Mouse (Mus musculus) heart, embryonic 13.5 days (tissue): ENCODE measurements at regions not wholly inside any gene's neighbourhood (a gene's known extent, or its start where the extent isn't known, plus 50 kb on each side); places are given as distances from the start of the nearest gene placed in this dataset.

Experiments
- ATAC-seq: fragments of 200-750 bp; cut with Nextera tagmentation; 2 replicates; pipeline ENCODE4 v1.8.0; 2017; ENCODE audit warnings: moderate TSS enrichment; ENCODE audit not compliant: insufficient number of reproducible peaks, low FRiP score, low TSS enrichment; ENCODE audit errors: extremely low read depth
- H3K27ac ChIP-seq: fragments of 300-500 bp; sonication (generic); replicated peaks from 2 replicates; pipeline ENCODE4 v1.5.1; 2015; ENCODE audit warnings: moderate library complexity, mild to moderate bottlenecking, inconsistent platforms
- H3K27me3 ChIP-seq: fragments of 300-500 bp; sonication (generic); replicated peaks from 2 replicates; pipeline ENCODE4 v1.6.1; 2015; ENCODE audit warnings: mild to moderate bottlenecking, inconsistent platforms
- H3K36me3 ChIP-seq: fragments of 300-500 bp; sonication (generic); 2 replicates; pipeline ENCODE4 v1.6.1; 2015; ENCODE audit warnings: mild to moderate bottlenecking, inconsistent platforms
- H3K4me1 ChIP-seq: fragments of 300-500 bp; sonication (generic); 2 replicates; pipeline ENCODE4 v1.6.1; 2015; ENCODE audit warnings: inconsistent platforms
- H3K4me2 ChIP-seq: fragments of 300-500 bp; sonication (generic); 2 replicates; pipeline ENCODE4 v1.6.1; 2015; ENCODE audit warnings: inconsistent platforms, mild to moderate bottlenecking, moderate library complexity
- H3K4me3 ChIP-seq: fragments of 300-500 bp; sonication (generic); 2 replicates; pipeline ENCODE4 v1.5.1; 2015; ENCODE audit warnings: moderate library complexity, mild to moderate bottlenecking, inconsistent platforms
- H3K9ac ChIP-seq: fragments of 300-500 bp; sonication (generic); 2 replicates; pipeline ENCODE4 v1.6.1; 2015; ENCODE audit warnings: inconsistent platforms, mild to moderate bottlenecking, moderate library complexity
- H3K9me3 ChIP-seq: fragments of 300-500 bp; sonication (generic); 2 replicates; pipeline ENCODE4 v1.6.1; 2016; ENCODE audit warnings: inconsistent platforms
- WGBS: fragments of 180-500 bp; shearing (Covaris S2); methylation state at CpG from one replicate; pipeline ENCODE4 v1.1.7; 2015; ENCODE audit warnings: mixed read lengths; 5-methylcytosine and 5-hydroxymethylcytosine counted together

DNA sequence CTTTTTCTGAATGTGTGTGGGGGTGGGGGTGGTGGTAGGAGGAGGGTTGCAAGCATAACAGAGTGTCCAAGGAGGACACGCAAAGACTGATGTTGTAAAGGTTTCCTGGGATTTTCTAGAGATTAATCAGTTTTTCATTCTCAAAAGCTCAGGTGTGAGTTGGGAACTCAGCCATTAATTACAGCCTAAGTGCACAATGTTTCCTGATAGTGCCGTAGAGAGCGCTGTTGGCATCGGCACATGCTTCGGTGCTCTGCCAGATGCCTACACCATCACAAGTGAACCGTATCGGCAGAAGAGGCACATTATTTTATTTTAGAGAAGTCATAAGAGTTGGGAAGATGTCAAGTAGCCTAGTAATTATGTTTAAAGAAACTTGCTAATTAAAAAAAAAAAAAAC is 388.9 kb downstream of the 1700129C05Rik start:
- Histone ChIP-seq H3K9me3 (no peaks in the 10 kb centered on the region), H3K4me1 (peaks cover under 1% of the 10 kb centered on the region; the same call in 1 of the 2 replicates), H3K9ac (no peak overlapping the region), H3K36me3 (no peaks in the 10 kb centered on the region), H3K27me3 (no peaks in the 10 kb centered on the region), H3K4me2 (no peak overlapping the region), H3K27ac (no peak overlapping the region), H3K4me3 (no peak overlapping the region)
- ATAC-seq, result no peak
- 88% methylated on average over 7 of the region's 7 CpGs for WGBS

DNA sequence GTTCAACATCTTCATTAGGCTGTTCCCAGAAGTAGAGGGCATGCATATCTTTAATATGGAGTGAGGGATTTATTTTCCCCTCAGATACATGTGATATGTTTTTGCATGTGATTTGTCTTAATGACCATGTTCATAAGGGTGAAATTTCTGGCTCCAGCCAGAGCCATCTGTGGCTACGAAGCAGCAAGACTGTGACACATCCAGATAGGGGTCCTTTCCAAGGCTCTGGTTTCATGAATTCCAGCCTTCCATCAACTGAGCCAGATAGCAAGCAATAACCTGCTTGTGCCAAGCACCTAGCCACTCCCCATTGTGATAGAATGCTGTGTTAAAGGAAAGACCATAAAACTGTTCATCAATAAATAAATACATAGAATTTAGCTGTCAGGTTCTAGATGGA is 389.6 kb downstream of the 1700129C05Rik start:
- H3K9me3 ChIP-seq, result no peaks in the 10 kb centered on the region
- no peaks in the 10 kb centered on the region for H3K36me3 ChIP-seq
- no peak overlapping the region for H3K4me3 ChIP-seq
- WGBS, result 78% methylated on average over 1 of the region's 1 CpGs
- no peak overlapping the region for H3K27ac ChIP-seq
- no peak overlapping the region for H3K9ac ChIP-seq
- H3K27me3 ChIP-seq, result no peaks in the 10 kb centered on the region
- no peaks in the 10 kb centered on the region for H3K4me1 ChIP-seq
- H3K4me2 ChIP-seq, result no peak overlapping the region
- ATAC-seq, result no peak

DNA sequence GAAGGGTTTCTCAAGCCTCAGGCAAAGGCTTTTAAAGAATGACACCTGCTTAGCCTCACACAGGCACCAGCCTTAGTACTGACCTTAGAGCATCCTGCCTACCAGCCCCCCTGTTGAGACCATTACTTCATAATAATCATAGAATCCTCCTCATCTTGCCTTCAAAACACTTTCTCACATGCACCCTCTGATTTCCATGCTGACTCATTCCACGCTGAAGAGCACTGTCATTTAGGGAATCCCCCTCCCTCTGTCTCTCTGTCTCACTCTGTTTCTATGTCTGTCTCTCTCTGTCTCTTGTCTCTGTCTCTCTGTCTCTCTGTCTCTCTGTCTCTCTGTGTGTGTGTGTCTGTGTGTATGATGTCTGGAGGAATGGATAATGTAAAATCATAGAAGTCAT is 416.3 kb downstream of the 1700129C05Rik start:
- H3K27me3 ChIP-seq, result no peaks in the 10 kb centered on the region
- no peak overlapping the region for H3K4me2 ChIP-seq
- 67% methylated on average over 1 of the region's 1 CpGs for WGBS
- H3K4me3 ChIP-seq, result no peak overlapping the region
- H3K4me1 ChIP-seq, result 0 out of 2 replicates have a peak, but pooled peaks cover 3% of the 10 kb centered on the region
- H3K9me3 ChIP-seq, result no peaks in the 10 kb centered on the region
- H3K36me3 ChIP-seq, result no peaks in the 10 kb centered on the region
- H3K27ac ChIP-seq, result no peak overlapping the region
- no peak overlapping the region for H3K9ac ChIP-seq
- no peak for ATAC-seq

DNA sequence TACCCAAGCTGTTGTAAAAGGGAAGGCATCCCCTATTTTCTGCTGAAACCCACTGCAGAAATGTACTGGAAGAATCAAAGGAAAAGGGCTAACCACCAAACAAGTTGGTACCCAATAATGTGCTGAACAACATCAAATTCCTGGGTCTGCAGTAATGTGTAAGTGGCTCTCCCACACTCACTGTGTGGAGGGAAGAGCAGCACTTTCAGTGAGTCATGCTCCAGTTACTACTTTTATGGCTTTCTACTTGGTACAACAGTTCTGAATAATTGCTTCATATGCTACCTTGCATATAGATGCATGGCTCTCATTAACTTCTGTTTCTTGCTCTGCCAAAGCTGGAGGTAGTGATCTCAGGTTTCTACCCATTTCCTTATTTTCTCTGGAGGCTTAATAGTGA is 427.8 kb downstream of the 1700129C05Rik start:
- Histone ChIP-seq H3K27ac (no peak overlapping the region), H3K4me1 (no peaks in the 10 kb centered on the region), H3K27me3 (no peaks in the 10 kb centered on the region), H3K4me2 (no peak overlapping the region), H3K9ac (no peak overlapping the region), H3K9me3 (no peaks in the 10 kb centered on the region), H3K36me3 (no peaks in the 10 kb centered on the region), H3K4me3 (no peak overlapping the region)
- no peak for ATAC-seq

DNA sequence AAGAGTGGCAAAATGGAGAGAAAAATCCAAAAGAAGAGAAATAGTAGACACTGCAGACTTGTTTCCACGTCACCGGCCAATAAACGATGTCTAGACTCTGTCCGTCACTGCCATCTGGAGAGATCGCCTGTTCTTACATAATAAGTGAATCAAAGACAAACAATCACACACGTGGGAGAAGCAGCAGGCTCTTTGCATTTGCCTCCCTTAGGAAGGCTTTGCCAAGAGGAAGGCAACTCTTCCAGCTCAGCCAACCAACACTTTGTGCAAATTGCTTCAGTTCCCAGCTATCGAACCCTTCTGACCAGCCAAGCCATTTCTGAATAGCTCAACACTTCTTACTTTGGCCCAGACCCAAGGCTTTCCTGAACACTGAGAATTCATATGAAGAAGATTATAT is 432.8 kb downstream of the 1700129C05Rik start:
- H3K4me2 ChIP-seq, result no peak overlapping the region
- no peaks in the 10 kb centered on the region for H3K27me3 ChIP-seq
- H3K4me1 ChIP-seq, result no peaks in the 10 kb centered on the region
- H3K27ac ChIP-seq, result no peak overlapping the region
- 61% methylated on average over 7 of the region's 7 CpGs for WGBS
- H3K36me3 ChIP-seq, result no peaks in the 10 kb centered on the region
- H3K4me3 ChIP-seq, result no peak overlapping the region
- H3K9me3 ChIP-seq, result no peaks in the 10 kb centered on the region
- no peak for ATAC-seq
- H3K9ac ChIP-seq, result no peak overlapping the region

DNA sequence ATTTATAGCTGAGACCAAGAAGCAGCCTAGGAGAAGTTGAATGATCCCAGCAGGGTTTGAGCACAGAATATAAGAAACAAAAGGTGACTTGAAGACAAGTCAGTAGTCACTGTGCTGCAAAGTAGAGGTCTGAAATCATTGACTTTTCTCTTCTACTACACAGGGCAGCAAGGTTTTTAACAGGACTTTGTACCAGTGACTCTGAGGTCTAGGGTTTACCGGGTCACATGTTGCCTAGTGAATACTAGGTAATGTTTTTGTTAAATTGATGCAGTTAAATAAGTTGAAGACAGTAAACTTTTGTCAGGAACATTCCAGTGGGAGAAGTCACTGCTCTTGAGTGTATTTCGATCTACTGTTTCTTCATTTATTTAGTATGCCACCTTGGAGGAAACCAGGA is 433.4 kb downstream of the 1700129C05Rik start:
- Histone ChIP-seq H3K4me3 (no peak overlapping the region), H3K9ac (no peak overlapping the region), H3K9me3 (no peaks in the 10 kb centered on the region), H3K4me1 (no peaks in the 10 kb centered on the region), H3K27ac (no peak overlapping the region), H3K36me3 (no peaks in the 10 kb centered on the region), H3K4me2 (no peak overlapping the region), H3K27me3 (no peaks in the 10 kb centered on the region)
- WGBS, result 86% methylated on average over 2 of the region's 2 CpGs
- ATAC-seq, result no peak

DNA sequence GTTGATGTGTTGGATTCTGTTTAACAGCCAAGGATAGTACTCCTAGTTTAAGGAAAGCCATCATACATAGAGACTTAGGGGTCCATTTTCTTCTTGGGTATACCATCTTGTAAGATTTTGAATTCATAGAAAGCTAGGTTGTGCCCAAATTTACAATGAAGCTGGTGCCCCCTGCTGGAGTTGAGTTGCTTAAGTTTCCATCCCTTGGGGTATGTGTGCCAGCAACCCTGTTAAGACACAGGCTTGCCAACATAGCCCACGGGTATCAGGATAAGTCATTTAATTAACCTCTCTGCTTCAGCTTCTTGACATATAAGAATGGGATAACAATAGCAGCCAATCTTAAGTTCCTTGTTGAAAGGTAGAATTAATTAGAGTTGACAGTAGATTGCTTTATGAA is 440.9 kb downstream of the 1700129C05Rik start:
- H3K27me3 ChIP-seq, result no peaks in the 10 kb centered on the region
- no peak overlapping the region for H3K4me2 ChIP-seq
- no peak overlapping the region for H3K9ac ChIP-seq
- H3K9me3 ChIP-seq, result 0 out of 2 replicates have a peak, but pooled peaks cover 3% of the 10 kb centered on the region
- no peak overlapping the region for H3K27ac ChIP-seq
- no peak for ATAC-seq
- H3K36me3 ChIP-seq, result no peaks in the 10 kb centered on the region
- 45% methylated on average over 1 of the region's 1 CpGs for whole genome bisulfite sequencing
- H3K4me1 ChIP-seq, result no peaks in the 10 kb centered on the region
- no peak overlapping the region for H3K4me3 ChIP-seq

DNA sequence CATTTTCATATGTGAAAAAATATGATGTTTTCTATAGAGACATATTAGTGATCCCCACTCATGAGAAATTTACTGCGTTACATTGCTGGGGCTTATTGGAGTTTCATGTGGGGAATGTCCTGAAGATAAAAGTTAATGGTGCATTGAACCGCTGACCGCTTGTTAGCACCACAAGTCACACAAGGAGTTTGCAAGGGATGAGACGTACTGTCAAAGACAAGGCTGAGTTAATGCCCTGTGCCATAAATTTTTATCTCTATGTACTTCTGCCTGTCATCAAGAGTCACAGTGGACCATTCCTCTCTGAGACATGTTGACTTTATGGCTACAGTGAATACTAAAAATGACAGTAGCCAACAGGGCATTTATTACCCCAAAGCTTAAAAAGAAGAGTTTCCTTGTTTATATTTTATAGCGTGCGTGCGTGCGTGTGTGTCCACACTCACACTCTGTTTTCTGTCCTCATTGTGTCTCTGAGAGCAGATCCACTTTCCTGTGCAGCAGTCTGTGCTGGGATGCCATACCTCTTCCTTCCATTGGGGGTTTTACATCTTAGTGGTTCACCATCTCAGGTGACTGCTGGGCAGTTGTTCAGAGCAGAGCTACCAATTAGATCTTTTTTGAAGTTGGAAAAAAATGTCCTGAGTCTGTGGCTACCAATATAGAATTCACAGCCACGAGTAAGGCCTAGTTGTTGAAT is 451.4 kb downstream of the 1700129C05Rik start:
- Histone ChIP-seq H3K4me1 (no peaks in the 10 kb centered on the region), H3K27ac (no peak overlapping the region), H3K27me3 (no peaks in the 10 kb centered on the region), H3K4me3 (no peak overlapping the region), H3K36me3 (no peaks in the 10 kb centered on the region), H3K9me3 (no peaks in the 10 kb centered on the region), H3K9ac (no peak overlapping the region), H3K4me2 (no peak overlapping the region)
- WGBS, result 78% methylated on average over 9 of the region's 9 CpGs
- ATAC-seq, result no peak

DNA sequence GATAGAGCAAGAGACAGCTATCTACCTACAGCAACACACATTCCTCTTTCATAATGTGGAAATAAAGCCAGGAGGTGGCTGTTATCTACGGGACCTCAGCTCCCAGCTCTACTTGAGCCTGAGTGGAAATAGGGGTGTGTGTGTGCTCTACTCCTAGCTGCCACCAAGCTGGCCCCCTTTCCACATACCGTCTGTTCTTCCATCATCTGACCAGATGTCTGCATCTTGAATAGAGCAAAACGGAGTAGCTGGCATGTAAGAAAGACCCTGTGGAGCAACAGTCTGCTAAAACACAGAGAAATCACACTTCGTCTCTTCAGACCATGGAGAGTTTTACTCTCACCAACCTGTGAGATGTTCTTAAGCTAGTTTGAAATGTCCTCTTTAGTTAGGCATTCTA is 454.9 kb downstream of the 1700129C05Rik start:
- Histone ChIP-seq H3K36me3 (no peaks in the 10 kb centered on the region), H3K9ac (no peak overlapping the region), H3K4me3 (no peak overlapping the region), H3K4me1 (no peaks in the 10 kb centered on the region), H3K27ac (no peak overlapping the region), H3K9me3 (no peaks in the 10 kb centered on the region), H3K4me2 (no peak overlapping the region), H3K27me3 (no peaks in the 10 kb centered on the region)
- 65% methylated on average over 4 of the region's 4 CpGs for WGBS
- no peak for ATAC-seq

DNA sequence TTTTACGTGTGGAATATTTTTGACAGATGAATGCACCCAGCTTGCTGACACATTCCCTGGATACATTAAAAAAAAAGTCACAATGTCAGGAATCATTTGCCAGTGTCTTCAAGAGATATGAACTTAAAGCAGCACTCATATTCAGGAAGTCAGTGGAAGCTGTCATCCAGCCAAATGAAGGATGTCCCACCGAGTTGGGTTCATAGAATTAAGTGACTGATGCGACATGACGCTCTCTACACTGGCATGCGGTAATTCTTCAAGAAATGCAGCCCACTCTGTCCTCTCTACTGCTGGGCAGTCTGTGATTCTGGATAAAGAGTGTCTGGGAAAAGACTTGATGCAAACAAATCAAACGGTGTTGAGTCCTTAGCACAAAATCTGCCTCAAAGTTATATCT is 463.9 kb downstream of the 1700129C05Rik start:
- 64% methylated on average over 6 of the region's 6 CpGs for WGBS
- Histone ChIP-seq H3K4me1 (peaks cover 12% of the 10 kb centered on the region), H3K4me2 (no peak overlapping the region), H3K27me3 (no peaks in the 10 kb centered on the region), H3K4me3 (no peak overlapping the region), H3K36me3 (no peaks in the 10 kb centered on the region), H3K9me3 (no peaks in the 10 kb centered on the region), H3K27ac (no peak overlapping the region), H3K9ac (no peak overlapping the region)
- no peak for ATAC-seq

DNA sequence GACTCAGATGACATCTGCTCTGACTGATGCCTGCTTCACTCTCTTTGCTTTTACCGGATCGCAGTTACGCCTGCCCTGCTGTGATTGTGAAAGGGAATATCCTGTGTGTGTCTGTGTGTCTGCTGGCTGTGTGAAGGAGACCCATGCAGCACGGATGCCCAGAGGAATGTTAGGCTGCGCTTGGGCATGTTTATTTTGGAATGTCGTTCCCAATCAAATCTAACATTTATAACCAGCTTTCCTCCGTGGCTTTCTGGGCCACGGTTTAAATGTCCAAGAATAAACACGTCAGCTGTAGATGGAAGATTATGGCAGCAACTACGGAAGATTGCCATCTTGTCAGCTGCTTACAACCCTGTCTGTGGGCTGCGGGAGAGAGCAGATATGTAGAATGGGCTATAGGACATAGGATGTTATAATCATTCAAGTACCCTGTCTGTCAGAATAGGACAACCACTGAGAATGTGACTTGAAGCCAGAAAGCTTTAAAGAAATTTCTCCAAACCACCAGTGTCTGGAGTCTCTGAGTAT is 464.5 kb downstream of the 1700129C05Rik start:
- peaks cover 12% of the 10 kb centered on the region for H3K4me1 ChIP-seq
- no peak overlapping the region for H3K4me3 ChIP-seq
- H3K27me3 ChIP-seq, result no peaks in the 10 kb centered on the region
- H3K27ac ChIP-seq, result no peak overlapping the region
- H3K36me3 ChIP-seq, result no peaks in the 10 kb centered on the region
- no peak for ATAC-seq
- H3K4me2 ChIP-seq, result peak overlapping the region; percentile 24; the same call in 1 of the 2 replicates
- no peak overlapping the region for H3K9ac ChIP-seq
- no peaks in the 10 kb centered on the region for H3K9me3 ChIP-seq
- 43% methylated on average over 11 of the region's 11 CpGs for WGBS

DNA sequence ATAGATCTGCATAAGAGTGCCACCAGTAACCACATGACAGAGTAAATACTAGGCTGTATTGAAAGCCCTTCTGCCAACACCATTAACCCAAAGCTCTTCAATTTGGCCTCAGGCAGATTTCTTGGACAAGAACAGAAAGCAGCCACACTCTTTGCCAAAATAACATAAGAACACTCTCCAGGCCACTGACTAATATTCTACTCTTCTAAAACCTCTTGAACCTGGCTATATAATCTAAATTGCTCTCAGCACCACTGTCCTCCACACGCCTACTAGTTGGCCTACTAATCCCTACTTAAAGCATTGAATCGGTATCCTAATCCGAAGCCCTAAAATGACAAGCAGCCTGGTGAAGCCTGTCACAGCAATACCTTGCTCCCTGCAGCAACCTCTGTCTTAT is 467.5 kb downstream of the 1700129C05Rik start:
- H3K4me1 ChIP-seq, result peaks cover 12% of the 10 kb centered on the region
- H3K9me3 ChIP-seq, result no peaks in the 10 kb centered on the region
- WGBS, result 79% methylated on average over 3 of the region's 3 CpGs
- no peak overlapping the region for H3K27ac ChIP-seq
- H3K36me3 ChIP-seq, result no peaks in the 10 kb centered on the region
- no peaks in the 10 kb centered on the region for H3K27me3 ChIP-seq
- no peak overlapping the region for H3K4me3 ChIP-seq
- no peak for ATAC-seq
- H3K4me2 ChIP-seq, result no peak overlapping the region
- H3K9ac ChIP-seq, result no peak overlapping the region
